Mouse (Mus musculus): ENCODE measurements around the gene Mgat3. TPM values are rescaled to one million over a fixed set of nuclear protein-coding genes. Genes with fewer than 3 reads are reported as not detected.
A peak's percentile ranks its signal among the peaks of the same experiment; 100 is the strongest.

Gene Mgat3
- polyA plus RNA-seq, 1 experiment from 2014 or later, result 11.8 TPM

- H3K27ac ChIP-seq (replicated peaks), result peak overlapping the region; percentile 98
- H3K4me2 ChIP-seq (replicated peaks), result peak overlapping the region; percentile 96
- H3K9me3 ChIP-seq, result no peaks in the 10 kb centered on the region
- peaks cover 36% of the 10 kb centered on the region for H3K4me1 ChIP-seq
- peak overlapping the region; percentile 100 for H3K9ac ChIP-seq (replicated peaks)
- peak overlapping the region; percentile 99 for H3K4me3 ChIP-seq
- WGBS, result 65% methylated on average over 12 of the region's 12 CpGs
- ATAC-seq (ENCODE audit: low FRiP score, low read depth), result no peak
- H3K36me3 ChIP-seq, result peaks cover 52% of the 10 kb centered on the region
- H3K27me3 ChIP-seq, result no peaks in the 10 kb centered on the region
Observed at GRCm38 (mm10) chr15:80256656-80257601, 83.4 kb downstream of the Mgat3 start.

- 28% methylated on average over 4 of the region's 4 CpGs for WGBS
- Histone ChIP-seq H3K27ac (replicated peaks) (peak overlapping the region; percentile 98; the same call in 1 of the 2 replicates), H3K4me1 (peaks cover 36% of the 10 kb centered on the region), H3K36me3 (peaks cover 47% of the 10 kb centered on the region), H3K4me3 (peak overlapping the region; percentile 99; the same call in 1 of the 2 replicates), H3K27me3 (no peaks in the 10 kb centered on the region), H3K4me2 (replicated peaks) (peak overlapping the region; percentile 96; the same call in 1 of the 2 replicates), H3K9ac (replicated peaks) (no peak overlapping the region; the same call in 1 of the 2 replicates), H3K9me3 (no peaks in the 10 kb centered on the region)
- ATAC-seq (ENCODE audit: low FRiP score, low read depth), result no peak
Observed at GRCm38 (mm10) chr15:80257602-80258239, 84.2 kb downstream of the Mgat3 start.

- Histone ChIP-seq H3K36me3 (peaks cover 47% of the 10 kb centered on the region), H3K9me3 (no peaks in the 10 kb centered on the region), H3K4me2 (replicated peaks) (no peak overlapping the region; the same call in 1 of the 2 replicates), H3K4me3 (peak overlapping the region; percentile 99; the same call in 1 of the 2 replicates), H3K27me3 (no peaks in the 10 kb centered on the region), H3K27ac (replicated peaks) (peak overlapping the region; percentile 61), H3K4me1 (peaks cover 41% of the 10 kb centered on the region), H3K9ac (replicated peaks) (no peak overlapping the region)
- 71% methylated on average over 11 of the region's 11 CpGs for WGBS
- ATAC-seq (ENCODE audit: low FRiP score, low read depth), result no peak
Observed at GRCm38 (mm10) chr15:80258240-80259170, 85.0 kb downstream of the Mgat3 start.

DNA sequence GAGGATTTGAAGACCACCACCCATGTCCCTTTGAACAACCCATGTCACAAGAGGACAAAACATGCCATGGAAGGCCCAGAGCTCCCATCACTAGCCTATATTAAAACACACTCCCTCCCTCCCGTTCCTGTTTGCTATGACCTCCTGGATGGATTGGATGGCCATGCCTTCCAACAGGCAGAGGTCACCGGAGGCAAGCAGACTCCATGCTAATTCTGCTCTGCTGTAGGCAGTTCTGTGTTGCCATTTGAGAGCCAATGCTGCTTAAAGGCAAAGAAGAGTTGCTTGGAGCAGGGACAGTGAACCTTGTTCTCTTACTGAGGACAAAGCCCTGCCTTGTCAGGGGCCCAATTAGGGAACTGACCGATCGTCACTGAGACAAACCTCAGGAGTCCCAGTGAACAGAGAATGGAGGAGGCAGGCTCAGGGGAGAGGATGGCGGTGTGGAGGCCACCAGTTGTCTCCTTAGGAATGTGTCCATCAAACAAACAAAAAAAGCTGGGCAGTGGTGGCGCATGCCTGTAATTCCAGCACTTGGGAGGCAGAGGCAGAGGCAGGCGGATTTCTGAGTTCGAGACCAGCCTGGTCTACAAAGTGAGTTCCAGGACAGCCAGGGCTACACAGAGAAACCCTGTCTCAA lies 86.0 kb downstream of the Mgat3 start:
- Histone ChIP-seq H3K27me3 (no peaks in the 10 kb centered on the region), H3K4me3 (no peak overlapping the region), H3K36me3 (peaks cover 47% of the 10 kb centered on the region), H3K9me3 (no peaks in the 10 kb centered on the region), H3K9ac (replicated peaks) (no peak overlapping the region), H3K4me2 (replicated peaks) (no peak overlapping the region), H3K27ac (replicated peaks) (peak overlapping the region; percentile 16; the same call in 1 of the 2 replicates), H3K4me1 (peaks cover 33% of the 10 kb centered on the region)
- no peak for ATAC-seq (ENCODE audit: low FRiP score, low read depth)
- 77% methylated on average over 8 of the region's 8 CpGs for WGBS

- Histone ChIP-seq H3K9me3 (no peaks in the 10 kb centered on the region), H3K4me3 (no peak overlapping the region), H3K36me3 (peaks cover 47% of the 10 kb centered on the region), H3K27me3 (no peaks in the 10 kb centered on the region), H3K9ac (replicated peaks) (no peak overlapping the region), H3K4me1 (peaks cover 34% of the 10 kb centered on the region), H3K27ac (replicated peaks) (no peak overlapping the region; the same call in 1 of the 2 replicates), H3K4me2 (replicated peaks) (no peak overlapping the region)
- no peak for ATAC-seq (ENCODE audit: low FRiP score, low read depth)
- WGBS, result 16% methylated on average over 3 of the region's 3 CpGs
Observed at GRCm38 (mm10) chr15:80260677-80261076, 87.2 kb downstream of the Mgat3 start.

- Histone ChIP-seq H3K4me2 (replicated peaks) (no peak overlapping the region), H3K9me3 (no peaks in the 10 kb centered on the region), H3K4me3 (no peak overlapping the region), H3K9ac (replicated peaks) (no peak overlapping the region), H3K36me3 (peaks cover 47% of the 10 kb centered on the region), H3K27ac (replicated peaks) (no peak overlapping the region; the same call in 1 of the 2 replicates), H3K27me3 (no peaks in the 10 kb centered on the region), H3K4me1 (peaks cover 34% of the 10 kb centered on the region)
- ATAC-seq (ENCODE audit: low FRiP score, low read depth), result no peak
- 83% methylated on average over 7 of the region's 7 CpGs for WGBS
Observed at GRCm38 (mm10) chr15:80261100-80261499, 87.6 kb downstream of the Mgat3 start.

- H3K27me3 ChIP-seq, result no peaks in the 10 kb centered on the region
- peak within 1 kb of the TSS; percentile 75 for H3K9ac ChIP-seq (replicated peaks)
- peaks cover 12% of the 10 kb centered on the region for H3K4me1 ChIP-seq
- H3K27ac ChIP-seq (replicated peaks), result peak within 1 kb of the TSS; percentile 56; the same call in 1 of the 2 replicates
- peaks cover 20% of the 10 kb centered on the region for H3K36me3 ChIP-seq
- peak within 1 kb of the TSS; percentile 81 for H3K4me3 ChIP-seq
- 2% methylated on average over 66 of the region's 66 CpGs for WGBS
- peak; percentile 87 for ATAC-seq (ENCODE audit: low FRiP score, low read depth)
- H3K4me2 ChIP-seq (replicated peaks), result peak within 1 kb of the TSS; percentile 88
- no peaks in the 10 kb centered on the region for H3K9me3 ChIP-seq
Observed at GRCm38 (mm10) chr15:80263610-80264575, 90.4 kb downstream of the Mgat3 start, which contains the start of gene Rps19bp1. TSS of gene Rps19bp1 (minus strand) at chr15:80264315.

Other genes with a start within 250 kb of the Mgat3 start
- gene Cbx7, start 202.6 kb upstream of the Mgat3 start, polyA plus RNA-seq (2016; fragmentation: Nextera tagmentation; extraction: Ambion mirVana), result 4.2 and 5.6 TPM in 2 replicates
- gene Pdgfb, start 158.7 kb upstream of the Mgat3 start, polyA plus RNA-seq (2016; fragmentation: Nextera tagmentation; extraction: Ambion mirVana), result 2.4 and 2.7 TPM in 2 replicates
- 10.8 and 10.9 TPM in 2 replicates for gene Syngr1, start 82.4 kb upstream of the Mgat3 start, polyA plus RNA-seq (2016; fragmentation: Nextera tagmentation; extraction: Ambion mirVana)
- 652 and 673 TPM in 2 replicates for gene Rpl3, start 81.9 kb upstream of the Mgat3 start, polyA plus RNA-seq (2016; fragmentation: Nextera tagmentation; extraction: Ambion mirVana)
- 41.9 and 43.6 TPM in 2 replicates for gene Tab1, start 40.6 kb upstream of the Mgat3 start, polyA plus RNA-seq (2016; fragmentation: Nextera tagmentation; extraction: Ambion mirVana)
- 46.4 and 50.7 TPM in 2 replicates for gene Mief1, start 60.3 kb downstream of the Mgat3 start, polyA plus RNA-seq (2016; fragmentation: Nextera tagmentation; extraction: Ambion mirVana)
- 4.1 TPM in 1 of 2 replicates, not detected in the other for gene AC140267.1, start 62.1 kb downstream of the Mgat3 start, polyA plus RNA-seq (2016; fragmentation: Nextera tagmentation; extraction: Ambion mirVana)
- gene Atf4, start 81.5 kb downstream of the Mgat3 start, polyA plus RNA-seq (2016; fragmentation: Nextera tagmentation; extraction: Ambion mirVana), result 128 and 134 TPM in 2 replicates
- 56.5 and 60.7 TPM in 2 replicates for gene Rps19bp1, start 90.6 kb downstream of the Mgat3 start, polyA plus RNA-seq (2016; fragmentation: Nextera tagmentation; extraction: Ambion mirVana)
- 0.08 and 0.17 TPM in 2 replicates for gene Cacna1i, start 113.5 kb downstream of the Mgat3 start, polyA plus RNA-seq (2016; fragmentation: Nextera tagmentation; extraction: Ambion mirVana)